Mouse (Mus musculus) right cerebral cortex, postnatal 4 days (tissue): ENCODE data around the gene Eva1c.

Experiments used
- DNase-seq: peaks from one replicate; pipeline ENCODE4 v3.0.0-alpha.2; 2022

Gene Eva1c

GRCm38 (mm10) chr16:90827498-90827897 is 979 bp downstream of the Eva1c start:
- DNase-seq, result no peak

- DNase-seq, result no peak
Observed at GRCm38 (mm10) chr16:90829136-90829535, 2.6 kb downstream of the Eva1c start.

GRCm38 (mm10) chr16:90829894-90830685 is 3.6 kb downstream of the Eva1c start:
- peak; percentile 61 for DNase-seq

- peak; percentile 60 for DNase-seq
Observed at GRCm38 (mm10) chr16:90830686-90831439, 4.3 kb downstream of the Eva1c start.

- DNase-seq, result no peak
Observed at GRCm38 (mm10) chr16:90831676-90832075, 5.2 kb downstream of the Eva1c start.

GRCm38 (mm10) chr16:90832495-90832894 is 6.0 kb downstream of the Eva1c start:
- DNase-seq, result no peak

- DNase-seq, result no peak
Observed at GRCm38 (mm10) chr16:90833041-90833791, 6.7 kb downstream of the Eva1c start.

GRCm38 (mm10) chr16:90837431-90837830 is 10.9 kb downstream of the Eva1c start:
- DNase-seq, result no peak

GRCm38 (mm10) chr16:90842164-90842563 is 15.6 kb downstream of the Eva1c start:
- DNase-seq, result no peak

- DNase-seq, result no peak
Observed at GRCm38 (mm10) chr16:90845038-90845437, 18.5 kb downstream of the Eva1c start.

- no peak for DNase-seq
Observed at GRCm38 (mm10) chr16:90845591-90845990, 19.1 kb downstream of the Eva1c start.

- no peak for DNase-seq
Observed at GRCm38 (mm10) chr16:90848697-90849096, 22.2 kb downstream of the Eva1c start.

GRCm38 (mm10) chr16:90849262-90849661 is 22.7 kb downstream of the Eva1c start:
- no peak for DNase-seq

GRCm38 (mm10) chr16:90850881-90851280 is 24.4 kb downstream of the Eva1c start:
- no peak for DNase-seq

GRCm38 (mm10) chr16:90851621-90852334 is 25.3 kb downstream of the Eva1c start:
- no peak for DNase-seq

- no peak for DNase-seq
Observed at GRCm38 (mm10) chr16:90856552-90857200, 30.2 kb downstream of the Eva1c start.

- no peak for DNase-seq
Observed at GRCm38 (mm10) chr16:90858206-90858605, 31.7 kb downstream of the Eva1c start.

- DNase-seq, result no peak
Observed at GRCm38 (mm10) chr16:90863036-90863435, 36.5 kb downstream of the Eva1c start.

GRCm38 (mm10) chr16:90863468-90864046 is 37.0 kb downstream of the Eva1c start:
- DNase-seq, result no peak

GRCm38 (mm10) chr16:90864693-90865092 is 38.2 kb downstream of the Eva1c start:
- DNase-seq, result no peak

- no peak for DNase-seq
Observed at GRCm38 (mm10) chr16:90865652-90866051, 39.1 kb downstream of the Eva1c start.

- DNase-seq, result no peak
Observed at GRCm38 (mm10) chr16:90868129-90868528, 41.6 kb downstream of the Eva1c start.
